Mouse (Mus musculus): ENCODE measurements around the gene Nelfe. TPM values are rescaled to one million over a fixed set of nuclear protein-coding genes. Genes with fewer than 3 reads are reported as not detected.

The Nelfe gene
- total RNA-seq, 2 experiments from 2014 or later: 30.2 to 38.5 TPM

GRCm38 (mm10) chr17:34844884-34845283, 5.3 kb upstream of the Nelfe start:
- no peak for DNase-seq (ENCODE audit: low spot score in 2 of 2)

DNA sequence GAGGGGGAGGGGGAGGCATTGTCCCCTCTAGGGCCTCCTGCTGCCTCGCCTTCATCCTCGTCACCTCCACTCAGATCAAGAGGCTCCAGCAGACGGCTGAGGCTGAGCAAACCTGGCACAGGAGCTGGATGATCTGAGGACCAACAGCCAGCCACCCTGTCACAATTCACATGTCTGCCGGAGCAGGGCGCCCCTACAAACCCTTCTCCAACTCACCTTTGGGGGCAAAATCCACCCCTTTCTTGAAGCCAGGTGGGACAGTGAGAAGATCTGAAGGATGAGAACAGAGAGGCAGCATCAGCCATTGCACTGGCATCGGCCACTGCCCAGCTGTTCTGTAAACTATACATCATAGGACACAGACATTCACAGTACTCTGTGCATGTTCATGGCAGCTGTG, 3.0 kb upstream of the Nelfe start:
- DNase-seq (ENCODE audit: low spot score in 2 of 2): no peak

DNA sequence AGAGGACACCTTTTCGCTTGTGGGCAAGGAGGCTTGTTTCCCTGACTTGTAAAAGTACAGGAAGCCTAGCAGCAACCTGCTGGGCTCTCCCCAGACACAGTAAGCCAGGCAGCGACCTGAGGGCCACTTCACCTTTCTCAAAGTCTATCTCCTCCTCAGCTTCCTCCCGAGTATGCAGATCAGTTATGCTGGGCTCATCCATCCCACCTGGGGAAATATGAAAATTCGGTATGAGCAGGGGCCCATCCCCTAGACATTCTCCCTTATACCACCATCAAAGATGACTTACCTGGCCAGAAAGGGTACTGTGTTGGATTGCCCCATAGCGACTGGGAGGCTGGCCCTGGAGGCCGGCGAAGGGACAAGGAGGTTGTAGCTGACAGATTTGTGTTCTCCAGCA, 2.6 kb upstream of the Nelfe start:
- DNase-seq (ENCODE audit: low spot score in 2 of 2): no peak

- DNase-seq (ENCODE audit: low spot score in 2 of 2): no peak
These were observed 430 bp downstream of the Nelfe start for GRCm38 (mm10) chr17:34850517-34851125.

DNA sequence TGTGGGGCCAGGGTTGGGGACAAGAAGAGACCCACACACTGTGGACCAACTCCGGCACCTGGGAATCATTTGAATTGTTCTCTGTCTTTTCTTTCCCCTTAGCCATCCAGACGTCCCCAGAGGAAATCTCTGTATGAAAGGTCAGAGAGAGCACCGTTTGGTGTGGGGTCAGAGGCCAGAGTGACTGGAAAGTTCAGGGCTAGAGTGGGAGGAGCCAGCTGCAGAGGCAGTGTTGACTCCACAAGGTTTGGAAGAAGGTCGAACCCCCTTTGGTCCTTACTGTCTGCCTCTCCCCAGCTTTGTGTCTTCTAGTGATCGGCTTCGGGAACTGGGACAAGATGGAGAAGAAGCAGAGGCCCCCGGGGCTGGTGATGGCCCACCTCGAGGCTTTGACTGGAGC, 3.3 kb downstream of the Nelfe start:
- no peak for DNase-seq (ENCODE audit: low spot score in 2 of 2)

GRCm38 (mm10) chr17:34854761-34855160, 4.6 kb downstream of the Nelfe start:
- DNase-seq (ENCODE audit: low spot score in 2 of 2): no peak

- peak; percentile 45 to 64 for DNase-seq (ENCODE audit: low spot score in 2 of 2)
These were observed 5.6 kb downstream of the Nelfe start for GRCm38 (mm10) chr17:34855825-34856224.

DNA sequence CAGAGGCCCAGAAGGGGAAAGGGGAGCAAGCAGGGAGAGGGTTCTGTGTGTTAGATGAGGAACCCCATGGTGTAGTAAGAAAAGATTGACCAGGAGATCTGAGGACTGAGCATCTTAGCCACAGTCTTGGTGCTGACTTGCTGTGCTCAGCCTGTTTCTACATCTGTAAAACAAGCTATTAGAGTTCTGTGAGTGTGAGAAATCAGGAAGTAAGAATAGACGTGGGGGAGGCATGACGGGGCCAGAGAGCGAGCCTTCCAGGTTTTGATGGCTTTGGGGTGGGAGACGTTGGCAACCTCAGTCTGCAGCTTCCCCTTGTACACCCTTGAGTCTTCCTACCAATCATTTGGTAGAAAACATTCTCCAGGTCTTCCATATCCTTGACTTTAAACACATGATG, 8.5 kb downstream of the Nelfe start:
- no peak for DNase-seq (ENCODE audit: low spot score in 2 of 2)

- no peak for DNase-seq (ENCODE audit: low spot score in 2 of 2)
These were observed 10.3 kb downstream of the Nelfe start for GRCm38 (mm10) chr17:34860514-34860913.

DNA sequence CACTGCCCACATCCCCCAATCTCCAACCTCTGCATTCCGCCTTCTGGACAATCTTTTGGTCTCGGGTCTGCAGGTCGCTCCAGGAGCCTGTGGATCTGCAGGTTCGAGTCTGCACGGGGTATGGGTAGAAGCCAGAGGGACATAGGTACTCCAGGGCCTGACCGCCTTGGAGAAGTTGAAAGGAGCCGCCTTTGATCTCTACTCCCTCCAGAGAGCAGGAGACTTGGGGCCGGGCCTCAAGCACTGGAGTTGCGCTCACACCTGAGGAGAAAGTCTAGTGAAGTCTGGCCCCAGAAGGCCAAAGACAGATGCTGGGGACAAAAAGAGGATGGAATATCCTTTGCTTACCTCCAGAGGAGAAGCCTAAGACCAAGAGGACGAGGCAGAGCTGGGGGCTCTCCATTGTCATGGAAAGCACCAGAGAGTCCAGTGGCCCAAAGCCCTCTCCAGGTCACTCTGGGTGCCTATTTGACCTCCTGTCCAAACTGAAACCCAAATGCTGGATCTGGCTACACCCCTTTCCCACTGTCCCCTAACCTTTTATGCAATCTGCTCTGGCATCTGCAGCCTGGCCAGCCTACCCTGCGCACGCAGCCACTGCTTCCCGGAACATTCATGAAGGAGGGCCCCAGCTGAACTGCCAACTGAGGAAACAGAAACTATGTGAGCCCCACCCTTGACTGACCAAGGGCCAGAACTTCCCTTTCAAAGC, 11.7 kb downstream of the Nelfe start:
- DNase-seq (ENCODE audit: low spot score in 2 of 2): no peak

- DNase-seq (ENCODE audit: low spot score in 2 of 2): no peak
These were observed 12.4 kb downstream of the Nelfe start, which contains the start of gene Cfb for GRCm38 (mm10) chr17:34862416-34863081. Gene Cfb (minus strand): TSS chr17:34862518.

GRCm38 (mm10) chr17:34865981-34866380, 15.8 kb downstream of the Nelfe start:
- DNase-seq (ENCODE audit: low spot score in 2 of 2): no peak

- no peak for DNase-seq (ENCODE audit: low spot score in 2 of 2)
These were observed 24.1 kb downstream of the Nelfe start for GRCm38 (mm10) chr17:34874321-34874720.

- no peak for DNase-seq (ENCODE audit: low spot score in 2 of 2)
These were observed 29.2 kb downstream of the Nelfe start, which contains the start of gene Zbtb12 for GRCm38 (mm10) chr17:34879336-34879879. Gene Zbtb12 (plus strand): TSS chr17:34879483.

DNA sequence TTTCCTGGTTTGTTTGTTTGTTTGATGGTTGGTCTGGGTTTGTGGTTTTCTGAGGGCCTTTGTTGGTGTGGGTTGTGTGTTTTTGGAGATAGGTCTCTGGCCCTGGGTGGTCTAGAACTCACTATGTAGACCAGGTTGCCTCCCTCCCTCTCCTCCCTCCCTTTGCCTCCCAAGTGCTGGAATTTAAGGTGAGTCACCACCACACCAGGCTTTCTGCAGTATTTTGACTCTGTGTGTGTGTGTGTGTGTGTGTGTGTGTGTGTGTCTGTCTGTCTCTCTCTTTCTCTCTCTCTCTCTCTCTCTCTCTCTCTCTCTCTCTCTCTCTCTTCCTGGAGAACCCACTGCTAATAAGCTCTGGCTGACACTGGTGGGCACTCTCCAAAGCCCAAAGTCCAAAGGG, 31.0 kb downstream of the Nelfe start:
- no peak for DNase-seq (ENCODE audit: low spot score in 2 of 2)

DNA sequence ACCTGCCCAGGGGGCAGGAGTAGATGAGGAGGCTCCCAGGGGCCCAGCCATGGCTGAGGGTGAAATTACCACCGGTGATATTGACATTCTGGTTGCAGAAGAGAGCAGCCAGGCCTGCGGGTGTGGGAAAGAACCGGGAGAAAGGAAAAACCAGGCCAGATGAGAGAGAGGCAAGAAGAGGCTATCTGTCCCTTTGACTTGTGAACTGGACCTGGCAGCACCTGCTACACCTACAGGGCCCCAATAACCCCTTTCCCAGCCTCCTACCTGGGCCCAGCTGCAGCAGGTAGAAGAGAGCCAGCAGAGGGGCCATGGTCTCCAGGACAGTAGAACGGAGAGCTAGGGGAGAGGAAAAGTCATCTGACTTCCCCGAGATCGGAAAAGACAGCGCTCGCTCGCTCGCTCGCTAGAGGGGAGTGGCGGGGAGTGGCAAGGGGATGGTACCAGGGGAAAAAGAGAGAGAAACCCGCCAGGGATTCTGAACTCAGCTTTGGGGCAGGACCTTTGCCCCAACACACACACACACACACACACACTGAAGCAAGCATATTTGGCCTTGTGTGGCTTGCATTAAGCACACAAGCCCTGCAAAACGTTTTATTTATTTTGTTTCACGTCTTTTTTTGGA, 31.6 kb downstream of the Nelfe start, which contains the start of gene Gm20547:
Gene Gm20547, minus strand, starts transcription at position 360 of the 628 bp plus-strand sequence.
- DNase-seq (ENCODE audit: low spot score in 2 of 2): no peak

DNA sequence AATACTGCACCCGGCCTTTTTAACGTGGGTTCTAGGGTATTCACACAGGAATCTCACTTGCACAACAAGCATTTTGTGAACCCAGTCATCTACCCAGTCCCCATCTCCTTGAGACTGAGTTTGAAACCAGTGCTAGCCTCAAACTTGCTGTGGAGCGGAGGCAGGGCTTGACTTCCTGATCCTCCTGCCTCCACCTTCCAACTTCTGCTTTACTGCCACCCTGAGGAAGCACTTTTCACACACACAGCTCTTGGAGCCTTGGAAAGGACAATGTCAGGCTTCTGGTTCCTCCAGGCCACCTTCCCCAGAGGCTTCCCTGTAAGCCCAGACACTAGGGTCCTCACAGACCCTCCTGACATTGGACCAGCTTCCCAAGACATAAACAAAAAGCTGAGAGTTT, 33.1 kb downstream of the Nelfe start:
- DNase-seq (ENCODE audit: low spot score in 2 of 2): no peak

DNA sequence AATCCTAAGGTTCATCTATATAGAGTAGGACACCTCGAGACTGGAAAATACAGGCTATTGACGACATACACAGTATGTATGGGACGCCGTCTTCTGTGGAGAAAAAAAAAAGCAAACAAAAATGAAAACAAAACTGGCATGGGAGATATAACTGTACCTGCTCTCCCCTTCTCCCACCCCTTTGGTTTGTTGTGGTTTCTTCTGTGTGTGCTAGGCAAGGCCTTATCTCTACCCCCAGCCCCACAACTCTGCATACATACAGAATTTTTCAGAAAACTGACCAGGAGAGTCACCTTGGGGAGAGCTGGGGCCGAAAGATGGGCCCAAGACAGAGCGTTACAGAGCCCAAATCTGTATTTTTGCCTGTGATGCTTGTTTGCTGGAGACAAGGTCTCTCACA, 34.5 kb downstream of the Nelfe start:
- DNase-seq (ENCODE audit: low spot score in 2 of 2): no peak

GRCm38 (mm10) chr17:34885615-34886014, 35.4 kb downstream of the Nelfe start:
- no peak for DNase-seq (ENCODE audit: low spot score in 2 of 2)

- DNase-seq (ENCODE audit: low spot score in 2 of 2): no peak
These were observed 37.8 kb downstream of the Nelfe start for GRCm38 (mm10) chr17:34887942-34888341.

DNA sequence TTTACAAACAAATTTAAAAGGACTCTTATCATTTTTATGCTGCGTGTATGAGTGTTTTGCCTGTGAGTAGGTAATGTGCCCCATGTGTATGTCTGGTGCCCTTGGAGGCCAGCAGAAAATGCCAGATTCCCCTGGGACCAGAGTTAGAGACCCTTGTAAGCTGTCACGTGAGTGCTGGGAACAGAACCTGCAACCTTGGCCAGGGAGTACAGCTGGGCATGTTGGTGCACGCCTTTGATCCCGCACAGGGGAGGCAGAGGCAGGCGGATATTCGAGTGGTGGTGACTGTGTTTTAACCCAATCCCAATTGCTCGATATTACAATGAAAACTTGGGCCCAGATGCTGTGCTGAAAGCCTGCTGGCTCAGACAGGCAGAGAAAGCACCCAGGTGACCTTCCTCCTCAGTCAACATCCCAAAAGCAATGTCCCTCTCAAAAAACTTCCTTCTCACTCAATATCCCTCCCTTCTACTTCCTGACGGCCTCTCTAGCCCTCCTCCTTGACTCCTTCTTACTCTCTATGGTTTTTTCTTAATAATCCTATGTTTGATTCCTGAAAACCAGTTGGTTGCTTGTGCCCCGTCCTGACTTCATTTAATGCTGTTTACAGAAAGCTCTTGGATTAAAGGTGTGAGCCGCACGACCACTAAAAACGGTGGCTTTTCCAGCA, 40.0 kb downstream of the Nelfe start:
- no peak for DNase-seq (ENCODE audit: low spot score in 2 of 2)
